Mouse (Mus musculus) heart, adult 2 months (tissue): ENCODE results near the gene Tmem198.

Source experiments
- CTCF ChIP-seq: fragments of 200-600 bp; IDR thresholded peaks from 2 replicates; pipeline ENCODE4 v1.8.1; 2022; ENCODE audit warnings: antibody characterized with exemption, mild to moderate bottlenecking, moderate library complexity
- POLR2A ChIP-seq: fragments of 200-500 bp; IDR thresholded peaks from 2 replicates; pipeline ENCODE4 v1.6.1; 2011; ENCODE audit warnings: mild to moderate bottlenecking, low read depth, low read length, control low read depth; ENCODE audit not compliant: insufficient read depth

DNA sequence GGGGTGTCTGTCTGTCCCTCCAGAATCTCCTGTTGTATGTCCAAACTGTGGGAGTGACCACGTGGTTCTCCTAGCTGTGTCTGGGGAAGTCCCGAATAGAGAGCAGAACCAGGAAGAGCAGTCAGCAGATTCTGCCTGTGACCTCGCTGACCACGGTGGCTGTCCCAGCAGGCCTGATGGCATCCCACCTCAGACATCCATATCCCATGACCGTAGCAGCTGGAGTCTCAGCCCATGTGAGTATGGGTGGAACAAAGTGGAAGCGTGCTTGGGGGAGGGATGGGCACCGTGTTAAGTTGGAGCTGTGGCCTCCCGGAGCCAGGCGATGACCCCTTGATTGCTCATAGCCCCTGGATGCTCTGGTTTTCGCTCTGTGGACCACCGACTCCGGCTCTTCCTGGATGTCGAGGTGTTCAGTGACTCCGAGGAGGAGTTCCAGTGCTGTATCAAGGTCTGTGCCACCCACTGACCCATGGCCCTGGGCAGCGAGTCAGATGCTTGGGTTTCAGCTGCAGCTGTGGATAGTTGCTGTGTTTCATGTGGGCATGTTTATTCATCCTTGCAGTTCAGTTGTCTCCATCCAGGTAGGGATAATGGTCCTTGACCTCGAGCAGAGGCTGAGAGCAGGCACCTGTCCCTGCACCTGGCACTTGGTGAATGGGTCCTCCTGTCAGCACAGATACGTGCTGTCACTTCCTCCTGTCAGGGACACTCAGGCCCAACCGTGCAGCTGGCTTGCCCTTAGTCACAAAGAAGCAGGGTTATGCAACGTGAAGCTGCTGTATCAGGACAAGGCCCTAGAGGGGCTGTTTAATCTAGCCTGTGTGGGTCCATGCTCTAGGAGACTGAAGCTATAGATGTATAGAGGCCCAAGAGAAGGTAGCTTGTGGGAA, 53.2 kb downstream of the Tmem198 start:
- TF ChIP-seq CTCF (no peak), POLR2A (no peak)
